Mouse (Mus musculus): ENCODE measurements around the gene Hist1h2bq. TPM values are rescaled to one million over a fixed set of nuclear protein-coding genes. Genes with fewer than 3 reads are reported as not detected.
"Not testable (repeated sequence)": the region's sequence is repeated elsewhere in the genome, so short reads cannot be mapped to it uniquely, and the experiment has no call there.

Hist1h2bq gene
- polyA plus RNA-seq, 1 experiment: 1.0 TPM

DNA sequence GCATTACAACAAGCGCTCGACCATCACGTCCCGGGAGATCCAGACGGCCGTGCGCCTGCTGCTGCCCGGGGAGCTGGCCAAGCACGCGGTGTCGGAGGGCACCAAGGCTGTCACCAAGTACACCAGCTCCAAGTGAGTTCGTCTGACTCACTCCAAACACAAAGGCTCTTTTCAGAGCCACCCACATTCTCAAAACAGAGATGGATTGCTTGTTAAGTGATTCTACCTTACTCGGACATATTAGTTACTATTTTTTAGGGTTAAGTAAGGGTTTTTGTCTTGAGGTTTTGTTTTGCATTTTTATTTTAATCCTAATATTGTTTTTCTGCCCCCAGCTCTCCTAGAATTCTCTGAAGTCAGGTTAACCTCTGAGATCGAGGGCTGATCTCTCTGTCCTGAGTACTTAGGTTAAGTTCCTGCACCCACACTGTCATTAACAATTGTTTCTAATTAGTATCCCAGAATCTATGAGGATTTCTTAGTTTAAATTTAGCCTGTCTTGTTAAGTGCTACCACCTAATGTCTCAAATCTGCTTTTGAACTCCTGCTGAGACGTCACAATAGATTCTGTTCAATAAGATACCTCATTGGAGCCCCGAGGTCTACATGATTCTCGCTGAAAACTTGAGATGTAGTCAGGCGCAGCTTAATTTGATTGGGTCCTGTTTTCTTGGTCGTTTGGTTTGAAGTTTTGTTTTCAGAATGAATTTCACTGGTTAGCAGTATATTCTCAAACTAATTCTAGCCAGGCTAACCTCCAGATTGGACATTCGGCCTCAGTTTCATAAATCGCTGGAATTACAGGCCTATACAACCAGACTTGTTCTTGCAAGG lies 22.0 kb downstream of the Hist1h2bq start:
- TF ChIP-seq CTCF (IDR thresholded peaks at IDR 0.05; ENCODE audit: borderline replicate concordance, insufficient read depth, low read length) (no peak), POLR2A (IDR thresholded peaks at IDR 0.05; ENCODE audit: low read depth, low read length) (no peak; the same call in 1 of the 2 replicates)
- no peaks in the 10 kb centered on the region for H3K4me1 ChIP-seq (ENCODE audit: control insufficient read depth, insufficient read depth, low read length)
- H3K4me3 ChIP-seq (ENCODE audit: insufficient read depth, low read length): peak overlapping the region; percentile 19; the same call in 1 of the 2 replicates
- H3K27ac ChIP-seq (ENCODE audit: insufficient read depth, low read length): peak overlapping the region; percentile 85

DNA sequence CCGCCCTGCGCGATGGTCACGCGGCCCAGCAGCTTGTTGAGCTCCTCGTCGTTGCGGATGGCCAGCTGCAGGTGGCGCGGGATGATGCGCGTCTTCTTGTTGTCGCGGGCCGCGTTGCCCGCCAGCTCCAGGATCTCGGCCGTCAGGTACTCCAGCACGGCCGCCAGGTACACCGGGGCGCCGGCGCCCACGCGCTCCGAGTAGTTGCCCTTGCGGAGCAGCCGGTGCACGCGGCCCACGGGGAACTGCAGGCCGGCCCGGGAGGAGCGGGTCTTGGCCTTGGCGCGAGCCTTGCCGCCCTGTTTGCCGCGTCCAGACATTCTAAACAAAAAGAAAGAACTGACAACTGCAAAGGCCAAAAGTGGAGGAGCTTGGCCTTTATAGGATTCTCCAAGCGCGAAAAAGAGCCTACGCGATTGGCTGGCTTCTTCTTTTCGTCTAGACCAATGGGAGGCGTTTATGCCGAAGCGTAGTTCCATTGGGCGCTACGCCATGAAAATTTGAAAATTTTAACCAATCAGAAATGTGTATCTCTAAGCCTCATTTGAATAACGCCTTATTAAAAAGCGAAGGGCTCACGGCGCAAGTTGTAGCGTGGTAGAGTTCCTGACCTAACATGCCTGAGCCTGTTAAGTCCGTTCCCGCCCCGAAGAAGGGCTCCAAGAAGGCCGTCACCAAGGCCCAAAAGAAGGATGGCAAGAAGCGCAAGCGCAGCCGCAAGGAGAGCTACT lies 22.9 kb downstream of the Hist1h2bq start, which contains the start of the genes Hist1h2an and Hist1h2bp:
Gene Hist1h2an (minus strand): TSS at position 320 of the 731 bp plus-strand sequence.
Gene Hist1h2bp (plus strand): TSS at position 563 of the 731 bp plus-strand sequence.
- peak; percentile 72 for TF ChIP-seq POLR2A (IDR thresholded peaks at IDR 0.05; ENCODE audit: low read depth, low read length)
- H3K27ac ChIP-seq (ENCODE audit: insufficient read depth, low read length): peak within 1 kb of the TSS; percentile 85

DNA sequence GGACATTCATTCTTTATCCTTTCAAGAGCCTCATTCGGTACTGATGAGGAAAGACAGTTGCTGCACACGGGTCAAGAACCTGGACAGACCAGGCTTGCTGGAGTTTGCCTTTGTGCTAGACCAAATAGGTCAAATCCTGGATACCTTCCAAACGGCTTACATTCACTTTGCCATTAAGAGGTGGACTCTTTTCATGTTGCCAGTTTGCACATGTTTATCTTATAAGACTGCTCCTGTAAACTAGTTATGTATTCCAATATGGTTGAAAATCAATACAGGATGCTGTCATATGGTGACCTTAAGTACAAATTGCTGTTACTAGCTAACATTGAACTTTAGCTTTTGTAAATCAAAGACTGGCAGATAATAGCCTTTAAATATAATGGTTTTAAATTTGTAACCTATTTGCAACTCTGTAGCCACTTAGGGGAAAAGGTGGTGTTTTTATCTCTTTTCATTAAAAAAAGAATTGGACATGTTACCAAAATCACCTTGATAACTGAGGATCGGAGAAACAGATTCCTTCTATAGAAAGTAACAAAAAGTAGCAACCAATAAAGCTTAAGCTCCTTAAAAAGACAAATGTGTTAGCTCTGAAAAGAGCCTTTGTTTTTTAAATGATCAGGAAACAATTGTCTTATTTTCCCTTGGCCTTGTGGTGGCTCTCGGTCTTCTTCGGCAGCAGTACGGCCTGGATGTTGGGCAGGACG lies 23.7 kb downstream of the Hist1h2bq start:
- H3K4me1 ChIP-seq (ENCODE audit: control insufficient read depth, insufficient read depth, low read length): no peaks in the 10 kb centered on the region
- TF ChIP-seq CTCF (IDR thresholded peaks at IDR 0.05; ENCODE audit: borderline replicate concordance, insufficient read depth, low read length) (no peak), POLR2A (IDR thresholded peaks at IDR 0.05; ENCODE audit: low read depth, low read length) (peak; percentile 79)
- peak overlapping the region; percentile 66 for H3K27ac ChIP-seq (ENCODE audit: insufficient read depth, low read length)
- H3K4me3 ChIP-seq (ENCODE audit: insufficient read depth, low read length): peak overlapping the region; percentile 7; the same call in 1 of the 2 replicates

More for the DNA sequence above, 22.9 kb downstream of the Hist1h2bq start, which contains the start of the genes Hist1h2an and Hist1h2bp:
- H3K4me1 ChIP-seq (ENCODE audit: control insufficient read depth, insufficient read depth, low read length): not testable (repeated sequence)
- H3K4me3 ChIP-seq (ENCODE audit: insufficient read depth, low read length): peak within 1 kb of the TSS; percentile 19; the same call in 1 of the 2 replicates

DNA sequence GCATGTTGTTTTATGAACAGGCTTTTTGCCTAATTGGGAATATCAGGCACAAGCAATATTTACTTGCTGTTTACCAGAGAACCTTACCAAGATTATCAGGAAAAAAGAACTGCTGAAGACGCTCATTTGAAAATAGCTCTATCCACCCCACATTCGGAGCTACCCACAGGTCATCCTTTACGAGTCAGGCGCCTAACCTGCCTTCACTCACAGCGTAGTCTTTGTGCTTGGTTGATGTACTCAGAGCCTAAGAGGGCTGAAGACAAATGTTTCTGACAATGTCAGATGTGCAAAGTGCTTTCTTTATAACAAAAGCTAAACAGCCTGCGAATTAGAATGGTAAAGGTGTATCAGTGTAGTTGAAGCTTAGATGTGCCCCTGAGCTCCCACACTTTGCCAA lies 25.7 kb downstream of the Hist1h2bq start:
- H3K27ac ChIP-seq (ENCODE audit: insufficient read depth, low read length): peak overlapping the region; percentile 91
- H3K4me1 ChIP-seq (ENCODE audit: control insufficient read depth, insufficient read depth, low read length): no peaks in the 10 kb centered on the region
- TF ChIP-seq POLR2A (IDR thresholded peaks at IDR 0.05; ENCODE audit: low read depth, low read length) (no peak), CTCF (IDR thresholded peaks at IDR 0.05; ENCODE audit: borderline replicate concordance, insufficient read depth, low read length) (no peak)
- H3K4me3 ChIP-seq (ENCODE audit: insufficient read depth, low read length): no peak overlapping the region

DNA sequence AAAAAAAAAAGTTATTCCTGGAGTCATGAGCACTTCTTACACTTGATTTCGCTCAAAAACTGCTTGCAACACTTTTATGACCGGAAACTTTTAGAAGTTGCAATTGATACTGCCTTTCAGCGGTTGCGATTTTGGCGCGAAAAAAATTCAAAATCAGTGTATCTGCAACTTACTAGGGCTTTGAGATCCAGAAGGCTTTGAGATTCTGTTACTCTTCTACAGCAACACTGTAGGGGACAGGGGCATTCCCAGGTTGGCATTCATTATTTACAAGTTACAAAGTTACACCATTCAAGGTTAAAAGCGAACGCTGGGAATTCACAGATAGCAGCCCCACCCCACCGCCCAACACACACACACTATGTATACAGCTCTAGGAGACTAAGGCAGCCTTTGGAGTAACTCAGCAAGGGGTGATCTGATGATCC lies 26.2 kb downstream of the Hist1h2bq start:
- Histone ChIP-seq H3K4me1 (ENCODE audit: control insufficient read depth, insufficient read depth, low read length) (no peaks in the 10 kb centered on the region), H3K4me3 (ENCODE audit: insufficient read depth, low read length) (no peak overlapping the region), H3K27ac (ENCODE audit: insufficient read depth, low read length) (peak overlapping the region; percentile 91)
- TF ChIP-seq POLR2A (IDR thresholded peaks at IDR 0.05; ENCODE audit: low read depth, low read length) (no peak), CTCF (IDR thresholded peaks at IDR 0.05; ENCODE audit: borderline replicate concordance, insufficient read depth, low read length) (no peak)

DNA sequence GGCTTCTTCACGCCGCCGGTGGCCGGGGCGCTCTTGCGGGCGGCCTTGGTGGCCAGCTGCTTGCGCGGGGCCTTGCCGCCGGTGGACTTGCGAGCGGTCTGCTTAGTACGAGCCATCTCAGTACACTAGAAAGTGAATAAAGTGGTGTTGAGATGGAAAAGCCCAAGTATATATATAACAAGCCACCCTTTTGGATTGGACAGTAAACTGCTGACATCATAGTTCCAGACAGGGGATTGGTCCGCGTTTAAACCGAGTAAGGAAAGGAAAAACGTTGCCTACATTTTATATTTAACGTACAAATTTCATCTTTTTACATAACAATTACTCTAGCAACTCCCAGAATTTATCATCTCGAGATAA lies 26.8 kb downstream of the Hist1h2bq start, which contains the start of gene Hist1h3i:
Gene Hist1h3i (minus strand): TSS at position 116 of the 363 bp plus-strand sequence.
- Histone ChIP-seq H3K27ac (ENCODE audit: insufficient read depth, low read length) (peak within 1 kb of the TSS; percentile 96), H3K4me3 (ENCODE audit: insufficient read depth, low read length) (peak within 1 kb of the TSS; percentile 46), H3K4me1 (ENCODE audit: control insufficient read depth, insufficient read depth, low read length) (no peaks in the 10 kb centered on the region)
- no peak; the same call in none of the 2 replicates for TF ChIP-seq POLR2A (IDR thresholded peaks at IDR 0.05; ENCODE audit: low read depth, low read length)
- no peak for TF ChIP-seq CTCF (IDR thresholded peaks at IDR 0.05; ENCODE audit: borderline replicate concordance, insufficient read depth, low read length)

DNA sequence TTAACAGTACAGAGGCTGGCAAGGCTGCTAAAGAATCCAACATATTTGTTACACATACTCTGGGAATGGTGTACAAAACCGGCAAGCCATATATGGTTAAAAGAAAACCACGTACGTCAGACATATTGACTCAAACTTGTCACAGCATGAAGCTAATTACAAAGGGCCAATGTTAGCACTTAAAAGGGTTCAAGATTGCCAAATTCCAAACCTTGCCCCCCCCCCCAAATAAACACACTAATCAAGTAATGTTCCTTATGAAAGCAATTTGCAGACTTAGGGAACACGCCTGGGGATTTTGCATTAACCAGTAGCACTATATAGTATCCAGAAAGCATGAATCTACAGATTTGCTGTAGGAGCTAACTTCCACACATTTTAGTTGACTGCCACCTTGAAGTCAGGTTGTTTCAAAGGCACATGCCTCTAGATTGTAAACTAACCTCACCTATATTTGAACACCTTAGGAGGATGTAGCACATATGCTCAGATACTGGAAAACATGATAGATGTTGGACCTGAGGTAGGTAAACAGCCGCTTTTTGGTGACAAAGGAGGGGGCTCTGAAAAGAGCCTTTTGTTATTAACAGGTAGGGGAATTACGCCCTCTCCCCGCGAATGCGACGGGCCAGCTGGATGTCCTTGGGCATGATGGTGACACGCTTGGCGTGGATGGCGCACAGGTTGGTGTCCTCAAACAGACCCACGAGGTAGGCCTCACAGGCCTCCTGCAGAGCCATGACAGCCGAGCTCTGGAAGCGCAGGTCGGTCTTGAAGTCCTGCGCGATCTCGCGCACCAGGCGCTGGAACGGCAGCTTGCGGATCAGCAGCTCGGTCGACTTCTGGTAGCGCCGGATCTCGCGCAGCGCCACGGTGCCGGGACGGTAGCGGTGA lies 27.4 kb downstream of the Hist1h2bq start:
- Histone ChIP-seq H3K4me3 (ENCODE audit: insufficient read depth, low read length) (peak overlapping the region; percentile 46), H3K27ac (ENCODE audit: insufficient read depth, low read length) (peak overlapping the region; percentile 96)
- peak; percentile 87 for TF ChIP-seq POLR2A (IDR thresholded peaks at IDR 0.05; ENCODE audit: low read depth, low read length)

DNA sequence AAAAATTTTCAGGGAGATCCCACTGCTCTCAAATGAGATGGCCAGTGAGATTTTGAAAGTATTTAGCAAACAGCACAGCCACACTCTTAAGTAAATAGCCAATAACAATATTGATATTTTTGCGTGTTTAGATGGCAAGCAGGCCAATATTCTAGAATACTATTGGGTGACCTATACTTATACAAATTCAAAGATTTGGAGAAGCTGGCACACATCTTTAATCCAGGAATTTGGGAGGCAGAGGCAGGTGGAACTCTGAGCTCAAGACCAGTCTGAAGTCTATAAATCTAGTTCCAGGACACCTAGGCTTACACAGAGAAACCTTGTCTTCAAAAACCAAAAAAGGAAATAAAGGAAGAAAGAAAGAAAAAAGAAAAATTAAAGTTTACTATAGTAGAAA lies 28.4 kb downstream of the Hist1h2bq start:
- TF ChIP-seq POLR2A (IDR thresholded peaks at IDR 0.05; ENCODE audit: low read depth, low read length): no peak
- TF ChIP-seq CTCF (IDR thresholded peaks at IDR 0.05; ENCODE audit: borderline replicate concordance, insufficient read depth, low read length): no peak
- no peaks in the 10 kb centered on the region for H3K4me1 ChIP-seq (ENCODE audit: control insufficient read depth, insufficient read depth, low read length)
- no peak overlapping the region for H3K4me3 ChIP-seq (ENCODE audit: insufficient read depth, low read length)
- no peak overlapping the region for H3K27ac ChIP-seq (ENCODE audit: insufficient read depth, low read length)

More for the DNA sequence above, 27.4 kb downstream of the Hist1h2bq start:
- H3K4me1 ChIP-seq (ENCODE audit: control insufficient read depth, insufficient read depth, low read length): not testable (repeated sequence)

All from embryonic fibroblast, embryonic 13.5 days (primary cell).